Mouse (Mus musculus) erythroblast, embryonic 14.5 days (primary cell): ENCODE data around the gene Tmbim6.

Experiments
- GATA1 ChIP-seq: IDR thresholded peaks from 2 replicates; pipeline ENCODE4 v1.6.1; 2012; ENCODE audit warnings: low read length, inconsistent platforms, mixed read lengths
- TAL1 ChIP-seq: IDR thresholded peaks from 3 replicates; pipeline ENCODE4 v1.6.1; 2012; ENCODE audit warnings: low read length, inconsistent platforms, mixed read lengths

DNA sequence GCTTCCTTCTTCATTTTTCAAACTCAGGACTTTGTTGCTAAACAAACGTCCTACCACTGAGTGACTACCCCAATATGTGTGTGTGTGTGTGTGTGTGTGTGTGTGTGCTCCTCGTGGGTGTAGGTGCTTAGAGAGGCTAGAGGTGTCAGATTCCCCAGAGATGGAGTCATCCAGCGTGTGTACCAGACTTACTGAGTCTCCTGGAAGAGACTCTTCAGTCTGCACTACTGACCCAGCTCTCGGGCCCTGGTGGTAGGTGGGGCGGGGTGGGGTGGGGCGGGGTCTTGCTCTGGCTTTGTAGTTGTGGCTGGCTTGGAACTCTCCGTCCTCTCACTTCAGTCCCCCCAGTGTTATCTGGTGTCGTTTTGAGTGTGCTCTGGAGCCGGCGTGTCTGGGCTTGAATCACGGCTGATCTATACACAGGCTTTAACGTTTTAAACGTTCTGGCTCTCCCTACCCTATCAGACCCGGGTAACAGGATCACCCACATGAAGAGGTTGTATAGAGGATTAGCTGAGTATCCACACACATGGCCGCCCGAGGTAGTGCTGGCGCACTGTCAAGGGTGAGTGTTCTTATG is 25.1 kb downstream of the Tmbim6 start:
- no peak for TF ChIP-seq GATA1
- TF ChIP-seq TAL1 = no peak
